Mouse (Mus musculus) v-Abl transformed pro-B cells (cell line): ENCODE data around the gene Nme3.

Experiments used
- in situ Hi-C, 2 experiments: fragments of 400-800 bp; cut with MboI; formaldehyde crosslinking; loops; one replicate each; pipeline ENCODE4 v1.15.1; 2025; ENCODE audit not compliant: unreplicated experiment in 2 of 2

Gene Nme3

DNA sequence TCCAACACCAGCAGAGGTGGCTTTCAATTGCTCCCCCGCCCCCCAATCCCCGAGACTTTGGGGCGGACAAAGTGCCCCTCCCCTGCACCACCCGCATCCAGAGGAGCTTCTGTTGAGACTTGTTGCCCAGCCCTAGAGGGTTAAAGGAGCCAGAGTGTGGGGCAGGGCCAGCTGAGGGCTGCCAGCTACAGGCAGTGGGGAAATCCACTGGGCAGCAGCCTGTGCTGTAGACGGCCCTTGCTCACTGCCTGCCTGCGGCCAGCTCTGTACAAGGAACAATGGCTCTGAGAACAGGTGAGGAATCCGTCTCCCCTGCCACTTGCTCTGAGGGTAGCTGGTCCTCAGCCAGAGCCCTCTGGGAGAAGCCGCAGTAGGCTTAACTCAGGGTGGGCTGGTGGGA, 17.8 kb upstream of the Nme3 start:
- in situ Hi-C loops, result no loop called here

DNA sequence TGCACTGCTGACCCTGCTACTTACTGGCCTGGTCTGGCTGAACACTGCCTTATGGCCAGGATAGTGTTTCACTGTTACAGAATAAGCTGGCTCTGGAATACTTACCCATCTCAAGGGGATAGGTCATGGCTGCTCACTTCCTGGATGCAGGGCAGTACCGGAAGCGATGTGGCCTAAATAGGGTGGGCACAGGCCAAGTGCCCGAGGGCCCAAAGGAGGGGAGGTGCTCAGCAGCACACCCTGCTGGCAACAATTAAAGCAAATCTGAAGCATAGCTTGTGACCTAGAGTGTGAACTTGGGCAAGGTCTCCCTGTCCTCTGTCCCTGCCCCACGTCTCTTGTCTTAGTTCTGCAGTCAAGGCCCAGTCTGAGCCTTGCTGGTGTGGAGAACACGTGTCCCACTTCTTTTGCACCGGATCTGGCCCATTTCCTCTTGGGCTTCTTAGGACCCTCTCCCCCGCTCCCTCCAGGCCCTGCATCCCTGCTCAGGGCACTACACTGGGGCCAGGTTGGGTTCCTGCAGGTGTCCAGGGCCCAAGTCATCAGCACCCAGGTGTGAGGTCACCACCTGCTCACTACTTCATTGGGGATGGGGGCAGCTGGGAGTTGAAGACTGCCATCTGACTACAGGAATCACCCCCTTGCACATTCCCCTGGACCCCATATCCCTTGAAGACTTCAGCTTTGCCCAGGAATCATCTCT, 14.4 kb upstream of the Nme3 start:
- in situ Hi-C loops, result loop anchor here in 1 of 2 experiments (5.0 kb wide), 1 partner anchor 135 kb away; no protein-coding TSS in a partner anchor

- in situ Hi-C loops, result loop anchor here in 1 of 2 experiments (5.0 kb wide), 1 partner anchor 137 kb away; no protein-coding TSS in a partner anchor
Measured at GRCm38 (mm10) chr17:24884391-24884790, 11.9 kb upstream of the Nme3 start.

GRCm38 (mm10) chr17:24885356-24886133, 10.8 kb upstream of the Nme3 start:
- in situ Hi-C loops, result loop anchor here in 1 of 2 experiments (5.0 kb wide), 1 partner anchor 143 kb away; no protein-coding TSS in a partner anchor

- in situ Hi-C loops, result loop anchor here in 1 of 2 experiments (5.0 kb wide), 1 partner anchor 144 kb away; no protein-coding TSS in a partner anchor
Measured at GRCm38 (mm10) chr17:24886134-24886931, 10.0 kb upstream of the Nme3 start, which contains the start of the genes Nubp2 and Spsb3. Gene Nubp2, minus strand, starts transcription at chr17:24886349. Gene Spsb3, plus strand, starts transcription at chr17:24886643.

- in situ Hi-C loops, result loop anchor here in 1 of 2 experiments (5.0 kb wide), 1 partner anchor 145 kb away; no protein-coding TSS in a partner anchor
Measured at GRCm38 (mm10) chr17:24886932-24887271, 9.4 kb upstream of the Nme3 start.

DNA sequence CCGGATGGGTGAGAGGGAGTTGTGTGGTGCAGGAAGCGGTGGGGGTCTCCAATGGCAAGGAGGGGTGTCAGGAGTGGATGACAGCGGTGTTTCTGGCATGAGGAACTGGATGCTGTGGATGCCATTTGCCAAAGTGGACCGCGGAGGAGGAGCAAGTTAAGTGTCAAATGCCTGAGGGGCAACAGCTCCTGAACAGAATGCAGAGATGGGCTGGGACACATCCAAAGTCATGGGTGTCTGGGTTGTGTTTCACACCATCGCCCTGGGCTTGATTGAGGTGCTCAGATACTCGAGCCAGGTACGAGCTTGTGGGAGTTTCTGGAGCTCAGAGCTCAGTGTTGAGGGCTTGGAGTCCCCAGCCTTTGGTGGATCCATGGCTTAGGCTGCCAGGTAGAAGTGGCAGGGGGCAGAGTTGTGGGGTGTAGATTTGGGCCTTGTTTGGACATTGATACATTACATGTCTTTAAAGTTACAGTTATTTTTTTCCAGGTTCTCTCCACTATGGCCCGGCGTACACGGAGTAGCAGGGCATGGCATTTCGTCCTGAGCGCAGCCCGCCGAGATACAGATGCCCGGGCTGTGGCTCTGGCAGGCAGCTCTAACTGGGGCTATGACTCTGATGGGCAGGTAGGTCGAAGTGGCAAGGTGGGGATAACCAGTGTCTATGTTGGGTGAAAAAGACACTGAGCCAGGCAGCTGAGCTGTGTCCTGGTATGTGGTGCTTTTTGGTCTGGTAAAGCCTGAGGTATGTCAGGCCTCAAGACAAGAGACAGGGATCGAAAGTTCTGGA, 8.8 kb upstream of the Nme3 start:
- in situ Hi-C loops, result loop anchor here in 1 of 2 experiments (5.0 kb wide), 1 partner anchor 145 kb away; no protein-coding TSS in a partner anchor

DNA sequence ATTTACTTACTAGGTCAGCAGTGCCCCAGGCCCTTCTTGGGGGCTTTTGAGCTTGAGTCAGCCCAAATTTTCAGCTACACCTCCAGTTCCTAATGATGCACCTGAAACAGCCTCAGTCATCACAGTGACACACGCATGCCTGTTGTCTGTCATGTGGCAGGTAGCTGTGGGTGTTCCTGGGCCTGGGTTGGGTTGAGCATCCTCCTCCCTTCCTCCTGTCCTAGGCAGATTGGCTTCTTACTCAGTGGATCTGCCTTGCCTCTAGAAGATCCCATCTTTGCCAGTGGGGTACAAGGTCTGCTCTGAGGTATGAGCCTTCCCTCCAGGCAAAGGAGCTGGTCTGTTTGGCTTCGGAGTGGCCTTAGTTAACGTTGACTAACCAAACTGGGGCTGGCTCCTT, 7.4 kb upstream of the Nme3 start:
- in situ Hi-C loops, result loop anchor here in 1 of 2 experiments (5.0 kb wide), 1 partner anchor 147 kb away; no protein-coding TSS in a partner anchor

DNA sequence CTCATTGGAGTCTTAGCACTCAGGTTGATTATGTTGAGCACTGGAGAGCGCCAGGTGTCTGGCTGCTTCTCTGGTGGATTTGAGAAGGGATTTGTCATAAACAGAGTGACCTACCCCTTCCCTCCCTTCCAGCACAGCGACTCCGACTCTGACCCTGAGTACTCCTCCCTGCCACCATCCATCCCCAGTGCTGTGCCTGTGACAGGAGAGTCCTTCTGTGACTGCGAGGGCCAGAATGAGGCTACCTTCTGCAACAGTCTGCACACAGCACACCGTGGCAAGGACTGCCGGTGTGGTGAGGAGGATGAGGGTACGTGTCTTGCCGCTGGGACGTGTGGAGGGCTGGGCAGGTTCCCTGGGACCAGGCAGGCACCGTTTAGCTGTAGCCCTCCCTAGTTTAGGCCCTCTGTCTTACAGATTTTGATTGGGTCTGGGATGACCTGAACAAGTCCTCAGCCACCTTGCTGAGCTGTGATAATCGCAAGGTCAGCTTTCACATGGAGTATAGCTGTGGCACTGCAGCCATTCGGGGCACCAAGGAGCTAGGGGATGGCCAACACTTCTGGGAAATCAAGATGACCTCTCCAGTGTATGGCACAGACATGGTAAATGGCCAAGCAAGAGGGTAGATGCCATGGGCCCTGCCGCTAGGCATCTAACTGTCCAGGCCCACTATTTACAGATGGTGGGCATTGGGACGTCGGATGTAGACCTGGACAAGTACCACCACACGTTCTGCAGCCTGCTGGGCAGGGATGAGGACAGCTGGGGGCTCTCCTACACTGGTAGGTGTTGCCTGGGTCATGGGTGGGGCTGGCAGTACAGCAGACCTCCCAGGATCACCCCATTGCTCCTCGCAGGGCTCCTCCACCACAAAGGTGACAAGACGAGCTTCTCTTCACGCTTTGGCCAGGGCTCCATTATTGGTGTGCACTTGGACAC, 5.9 kb upstream of the Nme3 start:
- in situ Hi-C loops, result no loop called here

GRCm38 (mm10) chr17:24891321-24891720, 5.0 kb upstream of the Nme3 start:
- in situ Hi-C loops, result no loop called here

DNA sequence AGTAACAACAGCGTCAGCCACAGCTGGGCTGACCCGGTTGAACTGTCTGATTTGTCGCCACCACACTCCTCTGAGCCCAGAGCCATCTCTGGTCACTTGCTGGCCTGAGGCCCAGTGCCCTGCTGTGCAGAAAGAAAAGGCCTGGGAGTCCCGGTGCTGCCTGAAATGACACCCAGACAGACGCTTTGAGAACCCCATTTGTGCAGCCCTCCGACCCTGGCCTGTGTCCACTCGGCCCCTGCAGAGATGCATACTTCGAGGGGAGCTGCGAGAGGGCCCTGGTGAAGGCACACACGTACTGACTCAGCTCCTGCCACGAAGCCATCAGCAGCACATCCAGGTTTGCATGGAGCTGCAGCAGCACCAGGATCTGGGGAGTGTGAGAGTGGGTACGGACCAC, 3.5 kb upstream of the Nme3 start:
- in situ Hi-C loops, result no loop called here

GRCm38 (mm10) chr17:24893276-24893675, 3.0 kb upstream of the Nme3 start:
- in situ Hi-C loops, result no loop called here

- in situ Hi-C loops, result no loop called here
Measured at GRCm38 (mm10) chr17:24894061-24894994, 2.0 kb upstream of the Nme3 start.

DNA sequence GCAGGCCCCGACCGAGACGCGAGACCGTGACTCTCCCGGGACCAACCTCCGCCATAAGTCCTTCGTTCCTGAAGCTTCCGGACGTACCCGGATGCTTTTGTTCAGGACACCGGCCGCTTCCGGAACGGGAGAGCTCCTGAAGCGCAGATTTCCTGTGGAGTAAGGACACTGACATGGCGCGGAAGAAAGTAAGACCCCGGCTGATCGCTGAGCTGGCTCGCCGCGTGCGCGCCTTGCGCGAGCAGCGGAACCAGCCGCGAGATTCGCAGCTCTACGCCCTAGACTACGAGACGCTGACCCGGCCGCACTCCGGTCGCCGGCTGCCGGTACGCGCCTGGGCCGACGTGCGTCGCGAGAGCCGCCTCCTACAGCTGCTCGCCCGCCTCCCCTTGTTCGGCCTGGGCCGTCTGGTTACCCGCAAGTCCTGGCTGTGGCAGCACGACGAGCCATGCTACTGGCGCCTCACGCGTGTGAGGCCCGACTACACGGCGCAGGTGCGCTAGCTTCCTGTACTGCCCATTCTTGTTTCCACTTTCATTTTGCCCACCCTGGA, 1.2 kb upstream of the Nme3 start, which contains the start of the genes Eme2 and Mrps34:
Eme2 (minus strand) TSS at position 93 of the 553 bp plus-strand sequence.
Mrps34 (plus strand) TSS at position 122 of the 553 bp plus-strand sequence.
- in situ Hi-C loops, result no loop called here

DNA sequence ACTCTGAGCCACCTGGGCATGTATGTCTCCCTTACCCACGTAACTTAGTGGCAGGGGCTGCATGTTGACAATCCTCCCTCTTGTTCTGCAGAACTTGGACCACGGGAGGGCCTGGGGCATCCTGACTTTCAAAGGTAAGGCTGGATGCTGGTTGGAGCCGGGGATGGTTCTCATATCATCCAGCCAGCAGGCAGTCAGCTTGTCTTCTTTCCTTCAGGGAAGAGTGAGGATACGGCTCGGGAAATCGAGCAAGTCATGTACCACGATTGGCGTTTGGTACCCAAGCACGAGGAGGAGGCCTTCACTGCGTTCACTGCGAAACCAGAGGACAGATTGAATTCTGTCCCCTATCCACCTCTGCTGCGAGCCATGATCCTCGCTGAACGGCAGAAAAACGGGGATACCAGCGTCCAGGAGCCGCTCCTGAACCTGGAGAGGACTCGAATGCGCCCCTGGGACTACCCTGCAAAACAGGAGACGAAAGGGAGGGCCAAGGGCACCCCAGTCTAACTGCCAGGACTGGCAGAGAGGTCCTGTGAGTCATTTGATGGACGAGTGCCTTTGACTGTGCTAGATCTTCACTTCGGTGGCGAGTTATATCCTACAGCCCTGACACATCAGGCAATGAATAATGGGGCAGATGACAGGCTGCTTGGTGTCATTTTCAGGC, 594 bp upstream of the Nme3 start:
- in situ Hi-C loops, result no loop called here

DNA sequence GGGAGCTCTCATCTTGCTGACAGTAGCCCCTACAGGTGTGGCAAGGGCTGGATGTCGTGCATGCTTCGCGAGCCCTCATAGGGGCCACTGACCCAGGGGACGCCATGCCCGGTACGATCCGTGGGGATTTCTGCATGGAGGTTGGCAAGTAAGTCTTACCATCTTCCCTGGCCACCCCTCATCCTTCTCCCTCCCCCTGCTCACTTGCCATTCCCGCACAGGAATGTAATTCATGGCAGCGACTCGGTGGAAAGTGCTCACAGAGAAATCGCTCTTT, 631 bp downstream of the Nme3 start:
- in situ Hi-C loops, result no loop called here

DNA sequence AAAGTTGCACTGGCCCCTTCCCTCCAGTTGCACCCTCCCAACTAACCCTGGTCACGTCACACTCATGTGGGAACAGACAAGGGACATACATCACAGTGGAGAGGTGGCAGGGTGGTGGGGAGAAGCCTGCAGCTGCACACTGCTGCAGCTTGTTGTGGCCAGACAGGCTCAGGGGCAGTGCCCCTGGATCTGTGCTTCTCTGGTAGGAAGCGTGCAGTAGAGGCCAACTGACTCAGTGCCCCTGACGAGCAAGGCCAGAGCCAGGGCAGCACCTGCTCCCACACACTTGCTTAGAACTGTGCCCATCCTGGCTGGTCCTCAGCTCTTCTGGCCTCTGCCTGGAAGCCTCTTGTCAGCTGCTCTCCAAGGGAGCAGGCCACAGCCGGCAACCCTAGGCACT, 1.3 kb downstream of the Nme3 start:
- in situ Hi-C loops, result no loop called here
